Mouse (Mus musculus): ENCODE measurements around the gene Ptchd4. TPM values are rescaled to one million over a fixed set of nuclear protein-coding genes. Genes with fewer than 3 reads are reported as not detected.

Ptchd4 gene
- total and polyA plus RNA-seq, 2 experiments = not detected

GRCm38 (mm10) chr17:42316612-42316982 is 850 bp downstream of the Ptchd4 start:
- Histone ChIP-seq H3K36me3 (ENCODE audit: control insufficient read depth, insufficient read depth, low read length) (no peaks in the 10 kb centered on the region), H3K4me3 (ENCODE audit: insufficient read depth, low read depth, low read length) (no peak overlapping the region), H3K27ac (replicated peaks; ENCODE audit: insufficient read depth, low read depth, low read length) (no peak overlapping the region)

GRCm38 (mm10) chr17:42335787-42336186 is 20.0 kb downstream of the Ptchd4 start:
- Histone ChIP-seq H3K27ac (replicated peaks; ENCODE audit: insufficient read depth, low read depth, low read length) (no peak overlapping the region), H3K4me1 (ENCODE audit: control insufficient read depth, insufficient read depth, low read length) (no peaks in the 10 kb centered on the region), H3K79me2 (ENCODE audit: control insufficient read depth, insufficient read depth, low read length) (no peaks in the 10 kb centered on the region), H3K27me3 (ENCODE audit: control insufficient read depth, insufficient read depth, low read length) (no peaks in the 10 kb centered on the region), H3K36me3 (ENCODE audit: control insufficient read depth, insufficient read depth, low read length) (no peaks in the 10 kb centered on the region), H3K9ac (ENCODE audit: low read depth, low read length) (no peak overlapping the region), H3K4me3 (ENCODE audit: insufficient read depth, low read depth, low read length) (no peak overlapping the region)
- TF ChIP-seq CTCF (IDR thresholded peaks at IDR 0.05; ENCODE audit: low read depth, low read length) (no peak), POLR2A (IDR thresholded peaks at IDR 0.05; ENCODE audit: extremely low read depth, insufficient read depth, low read length) (no peak)
- no peak for DNase-seq (ENCODE audit: extremely low read depth, low read depth, low spot score)

More at GRCm38 (mm10) chr17:42316612-42316982, 850 bp downstream of the Ptchd4 start:
- Histone ChIP-seq H3K4me1 (ENCODE audit: control insufficient read depth, insufficient read depth, low read length) (no peaks in the 10 kb centered on the region), H3K79me2 (ENCODE audit: control insufficient read depth, insufficient read depth, low read length) (no peaks in the 10 kb centered on the region), H3K27me3 (ENCODE audit: control insufficient read depth, insufficient read depth, low read length) (no peaks in the 10 kb centered on the region), H3K9ac (ENCODE audit: low read depth, low read length) (no peak overlapping the region)
- WGBS = 3% methylated on average over 22 of the region's 22 CpGs
- DNase-seq (ENCODE audit: extremely low read depth, low read depth, low spot score) = no peak
- TF ChIP-seq CTCF (IDR thresholded peaks at IDR 0.05; ENCODE audit: low read depth, low read length) = no peak
- TF ChIP-seq POLR2A (IDR thresholded peaks at IDR 0.05; ENCODE audit: extremely low read depth, insufficient read depth, low read length) = no peak

- H3K4me3 ChIP-seq (ENCODE audit: insufficient read depth, low read depth, low read length) = no peak overlapping the region
- no peaks in the 10 kb centered on the region for H3K36me3 ChIP-seq (ENCODE audit: control insufficient read depth, insufficient read depth, low read length)
- 75% methylated on average over 6 of the region's 6 CpGs for WGBS
- no peak overlapping the region for H3K9ac ChIP-seq (ENCODE audit: low read depth, low read length)
- H3K27me3 ChIP-seq (ENCODE audit: control insufficient read depth, insufficient read depth, low read length) = no peaks in the 10 kb centered on the region
- DNase-seq (ENCODE audit: extremely low read depth, low read depth, low spot score) = no peak
- H3K4me1 ChIP-seq (ENCODE audit: control insufficient read depth, insufficient read depth, low read length) = no peaks in the 10 kb centered on the region
- H3K79me2 ChIP-seq (ENCODE audit: control insufficient read depth, insufficient read depth, low read length) = no peaks in the 10 kb centered on the region
- H3K27ac ChIP-seq (replicated peaks; ENCODE audit: insufficient read depth, low read depth, low read length) = no peak overlapping the region
- TF ChIP-seq POLR2A (IDR thresholded peaks at IDR 0.05; ENCODE audit: extremely low read depth, insufficient read depth, low read length) (no peak), CTCF (IDR thresholded peaks at IDR 0.05; ENCODE audit: low read depth, low read length) (no peak)
Measured at GRCm38 (mm10) chr17:42336571-42336970, 20.8 kb downstream of the Ptchd4 start.

- Histone ChIP-seq H3K27ac (replicated peaks; ENCODE audit: insufficient read depth, low read depth, low read length) (no peak overlapping the region), H3K27me3 (ENCODE audit: control insufficient read depth, insufficient read depth, low read length) (no peaks in the 10 kb centered on the region), H3K4me1 (ENCODE audit: control insufficient read depth, insufficient read depth, low read length) (no peaks in the 10 kb centered on the region), H3K36me3 (ENCODE audit: control insufficient read depth, insufficient read depth, low read length) (no peaks in the 10 kb centered on the region), H3K4me3 (ENCODE audit: insufficient read depth, low read depth, low read length) (no peak overlapping the region), H3K9ac (ENCODE audit: low read depth, low read length) (no peak overlapping the region), H3K79me2 (ENCODE audit: control insufficient read depth, insufficient read depth, low read length) (no peaks in the 10 kb centered on the region)
- DNase-seq (ENCODE audit: extremely low read depth, low read depth, low spot score) = no peak
- TF ChIP-seq POLR2A (IDR thresholded peaks at IDR 0.05; ENCODE audit: extremely low read depth, insufficient read depth, low read length) (no peak), CTCF (IDR thresholded peaks at IDR 0.05; ENCODE audit: low read depth, low read length) (no peak)
Measured at GRCm38 (mm10) chr17:42346027-42346426, 30.3 kb downstream of the Ptchd4 start.

- Histone ChIP-seq H3K27ac (replicated peaks; ENCODE audit: insufficient read depth, low read depth, low read length) (no peak overlapping the region), H3K36me3 (ENCODE audit: control insufficient read depth, insufficient read depth, low read length) (no peaks in the 10 kb centered on the region), H3K4me3 (ENCODE audit: insufficient read depth, low read depth, low read length) (no peak overlapping the region), H3K27me3 (ENCODE audit: control insufficient read depth, insufficient read depth, low read length) (no peaks in the 10 kb centered on the region), H3K9ac (ENCODE audit: low read depth, low read length) (no peak overlapping the region), H3K79me2 (ENCODE audit: control insufficient read depth, insufficient read depth, low read length) (no peaks in the 10 kb centered on the region), H3K4me1 (ENCODE audit: control insufficient read depth, insufficient read depth, low read length) (no peaks in the 10 kb centered on the region)
- no peak for TF ChIP-seq CTCF (IDR thresholded peaks at IDR 0.05; ENCODE audit: low read depth, low read length)
- no peak for TF ChIP-seq POLR2A (IDR thresholded peaks at IDR 0.05; ENCODE audit: extremely low read depth, insufficient read depth, low read length)
- DNase-seq (ENCODE audit: extremely low read depth, low read depth, low spot score) = no peak
- WGBS = 14% methylated on average over 1 of the region's 1 CpGs
Measured at GRCm38 (mm10) chr17:42358481-42358880, 42.7 kb downstream of the Ptchd4 start.

GRCm38 (mm10) chr17:42363085-42363710 is 47.5 kb downstream of the Ptchd4 start:
- Histone ChIP-seq H3K9ac (ENCODE audit: low read depth, low read length) (no peak overlapping the region), H3K4me1 (ENCODE audit: control insufficient read depth, insufficient read depth, low read length) (no peaks in the 10 kb centered on the region), H3K27ac (replicated peaks; ENCODE audit: insufficient read depth, low read depth, low read length) (no peak overlapping the region), H3K36me3 (ENCODE audit: control insufficient read depth, insufficient read depth, low read length) (no peaks in the 10 kb centered on the region), H3K79me2 (ENCODE audit: control insufficient read depth, insufficient read depth, low read length) (no peaks in the 10 kb centered on the region), H3K4me3 (ENCODE audit: insufficient read depth, low read depth, low read length) (no peak overlapping the region), H3K27me3 (ENCODE audit: control insufficient read depth, insufficient read depth, low read length) (no peaks in the 10 kb centered on the region)
- WGBS = 77% methylated on average over 6 of the region's 6 CpGs
- TF ChIP-seq CTCF (IDR thresholded peaks at IDR 0.05; ENCODE audit: low read depth, low read length) (no peak), POLR2A (IDR thresholded peaks at IDR 0.05; ENCODE audit: extremely low read depth, insufficient read depth, low read length) (no peak)
- no peak for DNase-seq (ENCODE audit: extremely low read depth, low read depth, low spot score)
